Mouse (Mus musculus) myocyte (in vitro differentiated cells): Measurements from ENCODE around the gene Gal. TPM values are rescaled to one million over a fixed set of nuclear protein-coding genes. Genes with fewer than 3 reads are reported as not detected.

Experiments used
- H3K27me3 ChIP-seq: one replicate; pipeline ENCODE4 v1.6.1; 2011; ENCODE audit not compliant: control insufficient read depth, insufficient read depth, insufficient read length
- H3K36me3 ChIP-seq: one replicate; pipeline ENCODE4 v1.6.1; 2011; ENCODE audit not compliant: control insufficient read depth, insufficient read depth
- H3K4me2 ChIP-seq: one replicate; pipeline ENCODE4 v1.6.1; 2011; ENCODE audit warnings: low read depth, control low read depth
- H3K4me3 ChIP-seq: one replicate; pipeline ENCODE4 v1.5.1; 2011; ENCODE audit warnings: mild to moderate bottlenecking, control low read depth, moderate library complexity
- H3K79me2 ChIP-seq: one replicate; pipeline ENCODE4 v1.6.1; 2011; ENCODE audit not compliant: control insufficient read depth, insufficient read depth
- H3ac ChIP-seq: one replicate; pipeline ENCODE4 v1.6.1; 2011; ENCODE audit not compliant: control insufficient read depth, insufficient read length
- CEBPB ChIP-seq: IDR thresholded peaks from 2 replicates; pipeline ENCODE4 v1.6.1; 2011; ENCODE audit warnings: mild to moderate bottlenecking, moderate library complexity; ENCODE audit not compliant: poor library complexity, insufficient read depth, severe bottlenecking
- E2F4 ChIP-seq: IDR thresholded peaks from one replicate; pipeline ENCODE4 v1.6.1; 2011; ENCODE audit warnings: mild to moderate bottlenecking, control low read depth, moderate library complexity; ENCODE audit not compliant: insufficient read depth
- MAX ChIP-seq: IDR thresholded peaks from one replicate; pipeline ENCODE4 v1.6.1; 2011; ENCODE audit warnings: low read depth, mild to moderate bottlenecking, control low read depth
- MYOD1 ChIP-seq, 3 experiments: IDR thresholded peaks; one replicate each; pipeline ENCODE4 v1.6.1; 2011; ENCODE audit warnings: control low read depth in 2 of 3, low read depth in 2 of 3, mild to moderate bottlenecking in 2 of 3, moderate library complexity in 1 of 3; ENCODE audit not compliant: insufficient read length in 2 of 3, control insufficient read depth in 1 of 3
- MYOG ChIP-seq, 3 experiments: IDR thresholded peaks; one replicate each; pipeline ENCODE4 v1.6.1; 2011; ENCODE audit warnings: control low read depth in 2 of 3, low read depth in 2 of 3, mild to moderate bottlenecking in 2 of 3; ENCODE audit not compliant: insufficient read length in 2 of 3, control insufficient read depth in 1 of 3, insufficient read depth in 1 of 3
- POLR2A ChIP-seq: IDR thresholded peaks from one replicate; pipeline ENCODE4 v1.6.1; 2011; ENCODE audit warnings: low read depth, mild to moderate bottlenecking, control low read depth, moderate library complexity; ENCODE audit not compliant: insufficient read length
- POLR2AphosphoS2 ChIP-seq: IDR thresholded peaks from one replicate; pipeline ENCODE4 v1.6.1; 2011; ENCODE audit warnings: low read depth, control low read depth; ENCODE audit not compliant: insufficient read length
- REST ChIP-seq: IDR thresholded peaks from one replicate; pipeline ENCODE4 v1.6.1; 2011; ENCODE audit warnings: mild to moderate bottlenecking, control low read depth, moderate library complexity; ENCODE audit not compliant: insufficient read depth, insufficient read length
- SRF ChIP-seq: IDR thresholded peaks from one replicate; pipeline ENCODE4 v1.6.1; 2011; ENCODE audit warnings: low read depth; ENCODE audit not compliant: control insufficient read depth, insufficient read length
- TCF12 ChIP-seq: IDR thresholded peaks from one replicate; pipeline ENCODE4 v1.6.1; 2011; ENCODE audit warnings: mild to moderate bottlenecking, control low read depth; ENCODE audit not compliant: poor library complexity, insufficient read depth, severe bottlenecking
- TCF3 ChIP-seq: IDR thresholded peaks from one replicate; pipeline ENCODE4 v1.6.1; 2011; ENCODE audit warnings: low read depth, control low read depth; ENCODE audit not compliant: insufficient read length
- USF1 ChIP-seq: IDR thresholded peaks from one replicate; pipeline ENCODE4 v1.6.1; 2011; ENCODE audit warnings: low read depth, mild to moderate bottlenecking, control low read depth, moderate library complexity
- polyA plus RNA-seq: library from polyadenylated mRNA; unstranded; fragments of >200 nt; fragmentation: generic; extraction: Trizol; gene quantifications from one replicate; pipeline ENCODE4 v1.2.1, GENCODE M21; 2012; ENCODE audit warnings: missing spikeins

Gene Gal
- polyA plus RNA-seq, 1 experiment: not detected

DNA sequence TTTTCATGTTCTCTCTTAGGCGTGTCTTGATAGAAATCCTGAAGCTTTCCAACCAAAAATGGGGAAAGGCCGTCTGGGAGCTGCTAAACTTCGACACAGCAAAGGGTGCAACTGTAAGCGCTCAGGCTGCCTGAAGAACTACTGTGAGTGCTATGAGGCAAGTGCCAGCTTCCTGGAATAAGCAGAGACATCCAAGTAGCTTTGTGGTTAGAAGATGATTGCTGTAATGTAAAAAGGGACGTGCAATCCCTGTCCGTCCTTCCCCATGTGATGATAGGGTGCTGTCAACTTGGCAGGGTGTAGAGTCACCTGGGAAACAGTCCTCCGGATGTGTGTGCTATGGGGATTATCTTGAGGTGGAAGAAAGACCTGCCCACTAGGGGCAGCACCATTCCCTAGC lies 10.3 kb downstream of the Gal start:
- Histone ChIP-seq H3K36me3 (no peaks in the 10 kb centered on the region), H3K79me2 (no peaks in the 10 kb centered on the region), H3K27me3 (no peaks in the 10 kb centered on the region), H3K4me3 (no peak overlapping the region), H3ac (no peak overlapping the region), H3K4me2 (no peak overlapping the region)
- TF ChIP-seq POLR2A (no peak), E2F4 (no peak), MYOG (IDR thresholded peaks at IDR 0.05; ENCODE audit: control insufficient read depth in 1 of 3, insufficient read depth in 1 of 3, insufficient read length in 2 of 3, low read depth in 2 of 3) (no peak), USF1 (no peak), CEBPB (no peak), REST (no peak), SRF (no peak), MYOD1 (IDR thresholded peaks at IDR 0.05; ENCODE audit: control insufficient read depth in 1 of 3, insufficient read length in 2 of 3, low read depth in 2 of 3) (no peak), MAX (no peak), TCF12 (no peak), POLR2AphosphoS2 (no peak), TCF3 (no peak)

DNA sequence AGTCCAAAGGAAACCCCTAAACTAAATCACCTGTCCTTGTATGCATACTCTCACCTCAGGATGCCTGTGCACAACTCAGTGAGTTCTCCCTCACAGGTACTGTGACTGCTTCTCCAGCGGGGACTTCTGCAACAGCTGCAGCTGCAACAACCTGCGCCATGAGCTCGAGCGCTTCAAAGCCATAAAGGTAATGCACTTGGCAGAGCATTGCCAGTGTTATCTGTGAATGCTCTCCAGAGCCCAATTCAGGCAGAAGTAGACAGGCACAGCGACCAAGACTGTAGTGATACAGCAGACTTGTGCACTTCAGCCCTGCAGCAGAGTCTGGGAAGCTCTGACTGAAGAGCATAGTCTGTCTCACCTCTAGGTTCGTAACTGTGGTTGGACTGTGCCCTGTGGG lies 12.0 kb downstream of the Gal start:
- Histone ChIP-seq H3K36me3 (no peaks in the 10 kb centered on the region), H3K4me2 (no peak overlapping the region), H3K27me3 (no peaks in the 10 kb centered on the region), H3K79me2 (no peaks in the 10 kb centered on the region), H3K4me3 (no peak overlapping the region), H3ac (no peak overlapping the region)
- TF ChIP-seq TCF3: no peak
- no peak for TF ChIP-seq CEBPB
- no peak for TF ChIP-seq E2F4
- no peak for TF ChIP-seq SRF
- TF ChIP-seq USF1: no peak
- TF ChIP-seq POLR2A: no peak
- TF ChIP-seq MAX: no peak
- no peak for TF ChIP-seq REST
- TF ChIP-seq POLR2AphosphoS2: no peak
- no peak for TF ChIP-seq MYOD1 (IDR thresholded peaks at IDR 0.05; ENCODE audit: control insufficient read depth in 1 of 3, insufficient read length in 2 of 3, low read depth in 2 of 3)
- no peak for TF ChIP-seq TCF12
- no peak for TF ChIP-seq MYOG (IDR thresholded peaks at IDR 0.05; ENCODE audit: control insufficient read depth in 1 of 3, insufficient read depth in 1 of 3, insufficient read length in 2 of 3, low read depth in 2 of 3)

GRCm38 (mm10) chr19:3401943-3402342 lies 12.4 kb downstream of the Gal start:
- no peak overlapping the region for H3K4me3 ChIP-seq
- no peak overlapping the region for H3ac ChIP-seq
- no peaks in the 10 kb centered on the region for H3K36me3 ChIP-seq
- H3K27me3 ChIP-seq: no peaks in the 10 kb centered on the region
- no peaks in the 10 kb centered on the region for H3K79me2 ChIP-seq
- TF ChIP-seq MYOG (IDR thresholded peaks at IDR 0.05; ENCODE audit: control insufficient read depth in 1 of 3, insufficient read depth in 1 of 3, insufficient read length in 2 of 3, low read depth in 2 of 3) (no peak), CEBPB (no peak), MYOD1 (IDR thresholded peaks at IDR 0.05; ENCODE audit: control insufficient read depth in 1 of 3, insufficient read length in 2 of 3, low read depth in 2 of 3) (no peak), REST (no peak), SRF (no peak), TCF12 (no peak), MAX (no peak), USF1 (no peak), POLR2A (no peak), POLR2AphosphoS2 (no peak), TCF3 (no peak), E2F4 (no peak)
- no peak overlapping the region for H3K4me2 ChIP-seq

DNA sequence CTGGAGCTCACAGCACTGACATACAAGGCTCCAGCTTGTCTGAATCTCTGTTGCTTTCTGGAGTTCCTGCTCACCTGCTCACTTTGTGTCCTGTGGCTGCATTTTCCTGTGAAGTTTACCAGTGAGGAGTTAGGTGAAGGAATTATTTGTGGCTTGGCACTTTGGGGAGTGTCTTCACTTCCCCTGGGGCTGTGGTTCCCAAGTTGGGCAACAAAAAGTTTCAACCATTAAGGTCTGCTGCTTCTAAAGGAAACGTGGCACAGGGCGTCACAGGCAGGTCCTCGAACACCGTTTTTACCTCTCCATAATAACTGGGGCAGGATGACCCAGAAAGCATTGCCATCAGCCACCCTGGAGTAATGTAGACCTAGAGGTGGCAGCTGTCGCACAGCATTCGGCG lies 12.8 kb downstream of the Gal start:
- no peak overlapping the region for H3K4me2 ChIP-seq
- TF ChIP-seq MYOG (IDR thresholded peaks at IDR 0.05; ENCODE audit: control insufficient read depth in 1 of 3, insufficient read depth in 1 of 3, insufficient read length in 2 of 3, low read depth in 2 of 3) (no peak), SRF (no peak), REST (no peak), USF1 (no peak), POLR2AphosphoS2 (no peak), POLR2A (no peak), TCF3 (no peak), MAX (no peak), TCF12 (no peak)
- H3K36me3 ChIP-seq: no peaks in the 10 kb centered on the region
- no peaks in the 10 kb centered on the region for H3K79me2 ChIP-seq
- no peak overlapping the region for H3K4me3 ChIP-seq
- no peak overlapping the region for H3ac ChIP-seq
- no peaks in the 10 kb centered on the region for H3K27me3 ChIP-seq

GRCm38 (mm10) chr19:3400057-3400456 lies 14.3 kb downstream of the Gal start:
- Histone ChIP-seq H3K4me3 (no peak overlapping the region), H3K4me2 (no peak overlapping the region), H3ac (no peak overlapping the region), H3K36me3 (no peaks in the 10 kb centered on the region), H3K79me2 (no peaks in the 10 kb centered on the region), H3K27me3 (no peaks in the 10 kb centered on the region)
- TF ChIP-seq TCF3 (no peak), REST (no peak), MAX (no peak), SRF (no peak), TCF12 (no peak), MYOD1 (IDR thresholded peaks at IDR 0.05; ENCODE audit: control insufficient read depth in 1 of 3, insufficient read length in 2 of 3, low read depth in 2 of 3) (no peak), POLR2AphosphoS2 (no peak), MYOG (IDR thresholded peaks at IDR 0.05; ENCODE audit: control insufficient read depth in 1 of 3, insufficient read depth in 1 of 3, insufficient read length in 2 of 3, low read depth in 2 of 3) (no peak), POLR2A (no peak), USF1 (no peak), E2F4 (no peak)
